Mouse (Mus musculus) gastrocnemius, adult 2 months (tissue): ENCODE data around the gene Reep6. TPM values are rescaled to one million over a fixed set of nuclear protein-coding genes. Genes with fewer than 3 reads are reported as not detected.

ENCODE experiments used
- DNase-seq: peaks from one replicate; pipeline ENCODE4 v3.0.0; 2022
- H3K27ac ChIP-seq: fragments of 200-600 bp; 2 replicates; pipeline ENCODE4 v1.8.1; 2022; ENCODE audit warnings: mild to moderate bottlenecking
- H3K4me3 ChIP-seq: fragments of 200-600 bp; 2 replicates; pipeline ENCODE4 v1.8.1; 2022; ENCODE audit warnings: mild to moderate bottlenecking, moderate library complexity
- CTCF ChIP-seq: fragments of 200-600 bp; IDR thresholded peaks from 2 replicates; pipeline ENCODE4 v1.8.1; 2022; ENCODE audit warnings: antibody characterized with exemption, mild to moderate bottlenecking, moderate library complexity
- intact Hi-C: fragments of 180-260 bp; cut with DNase I; formaldehyde crosslinking; loops from one replicate; pipeline ENCODE4 v1.15.1; 2025
- microRNA-seq: library from miRNA; unstranded; fragments of <30 nt; microRNA quantifications from one replicate; pipeline ENCODE4 v1.2.0, GENCODE M21; 2021
- total RNA-seq, 2 experiments: library from RNA; stranded (reverse); gene quantifications; 2 replicates each; pipeline ENCODE4 v1.2.3; 2021

Reep6 gene
- total RNA-seq, 2 experiments from 2014 or later = 1.5 to 2.5 TPM

DNA sequence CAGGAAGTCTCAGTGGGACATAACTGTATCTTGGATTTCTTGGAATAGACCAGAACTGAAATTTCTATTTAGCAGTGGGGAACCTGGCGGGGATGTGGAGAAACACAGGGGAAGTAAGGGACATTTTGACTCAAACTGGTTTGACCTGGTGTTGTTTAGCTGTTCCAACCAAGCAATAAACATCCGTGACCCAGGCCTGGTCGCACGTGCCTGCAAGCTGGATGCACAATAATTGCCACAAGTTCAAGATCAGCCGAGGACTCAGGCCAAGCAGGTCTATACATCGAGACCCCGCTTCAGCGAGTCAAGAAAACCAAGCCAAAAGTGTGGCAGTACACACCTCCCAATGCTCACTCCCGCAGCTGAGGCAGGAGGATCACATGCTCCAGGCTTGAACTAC is 42.2 kb downstream of the Reep6 start:
- TF ChIP-seq CTCF = no peak
- DNase-seq = no peak
- intact Hi-C loops = loop anchor here (10.0 kb wide), 1 partner anchor 133 kb away; no protein-coding TSS in a partner anchor
- Histone ChIP-seq H3K27ac (no peak overlapping the region), H3K4me3 (no peak overlapping the region)

DNA sequence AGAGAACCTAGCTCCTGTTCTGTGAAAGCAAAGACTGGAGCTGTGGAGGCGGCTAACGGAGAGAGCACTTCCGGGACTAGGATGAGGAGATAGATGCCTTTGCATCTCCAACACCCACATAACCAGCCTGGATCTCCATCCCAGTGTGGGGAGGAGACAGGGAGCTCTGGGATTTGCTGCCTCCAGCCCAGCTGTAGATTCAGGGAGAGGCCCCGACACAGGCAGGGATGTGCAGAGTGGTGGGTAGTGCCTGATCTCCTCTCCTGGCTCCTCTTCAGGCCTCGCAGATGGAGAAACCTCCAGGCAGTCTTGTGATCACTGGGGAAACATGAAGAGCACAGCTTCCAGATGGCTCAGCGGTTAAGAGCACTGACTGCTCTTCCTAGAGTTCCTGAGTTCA is 43.0 kb downstream of the Reep6 start:
- no peak overlapping the region for H3K4me3 ChIP-seq
- TF ChIP-seq CTCF = no peak
- intact Hi-C loops = loop anchor here (10.0 kb wide), 1 partner anchor 132 kb away; no protein-coding TSS in a partner anchor
- no peak for DNase-seq
- no peak overlapping the region for H3K27ac ChIP-seq

GRCm38 (mm10) chr10:80374063-80374462 is 44.3 kb downstream of the Reep6 start:
- peak; percentile 78 for DNase-seq
- no peak overlapping the region for H3K4me3 ChIP-seq
- no peak overlapping the region for H3K27ac ChIP-seq
- intact Hi-C loops = loop anchor here (1.0 to 10.0 kb wide), 3 partner anchors 24 to 131 kb away; partner anchors contain the start of gene Apc2
- peak; percentile 82 for TF ChIP-seq CTCF

GRCm38 (mm10) chr10:80376160-80376559 is 46.4 kb downstream of the Reep6 start:
- TF ChIP-seq CTCF = peak; percentile 95
- intact Hi-C loops = loop anchor here (5.0 to 10.0 kb wide), 2 partner anchors 34 to 129 kb away; no protein-coding TSS in a partner anchor
- DNase-seq = peak; percentile 94
- H3K4me3 ChIP-seq = no peak overlapping the region
- H3K27ac ChIP-seq = no peak overlapping the region

GRCm38 (mm10) chr10:80377716-80378115 is 48.0 kb downstream of the Reep6 start:
- intact Hi-C loops = loop anchor here (5.0 to 10.0 kb wide), 2 partner anchors 35 to 127 kb away; no protein-coding TSS in a partner anchor
- TF ChIP-seq CTCF = peak; percentile 71
- Histone ChIP-seq H3K27ac (no peak overlapping the region), H3K4me3 (no peak overlapping the region)
- no peak for DNase-seq

DNA sequence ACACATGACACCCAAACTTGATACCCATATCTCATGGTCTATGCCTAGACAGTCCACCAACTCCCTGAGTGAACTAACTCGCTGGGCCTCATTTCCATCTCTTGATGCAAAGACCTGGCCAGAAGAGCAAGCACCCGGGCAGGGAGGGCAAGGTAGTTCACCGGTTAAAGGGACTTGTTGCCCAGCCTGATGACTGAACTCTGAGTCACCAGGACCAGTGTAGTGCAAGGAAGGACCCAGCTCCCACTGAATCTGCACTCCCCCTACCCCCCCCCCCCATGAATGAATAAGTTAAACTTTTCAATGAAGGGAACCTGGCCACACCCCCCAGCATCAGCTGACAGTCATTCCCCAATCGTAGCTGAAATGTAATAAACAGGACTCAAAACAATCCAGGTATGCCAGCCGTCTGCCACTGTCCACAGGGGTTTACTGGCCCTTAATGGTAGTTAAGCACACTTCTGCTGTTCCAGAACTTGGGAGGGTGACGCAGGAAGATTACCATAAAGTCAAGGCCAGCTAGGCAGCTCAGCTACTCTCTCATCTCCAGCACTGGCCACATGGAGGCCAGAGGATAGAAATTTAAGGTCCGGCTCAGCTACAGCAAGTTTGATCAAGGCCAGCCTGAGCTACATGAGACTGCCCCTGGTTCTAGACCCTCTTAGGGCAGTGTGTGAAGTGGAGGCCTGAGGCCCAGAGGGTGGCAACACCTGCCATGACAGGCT is 53.0 kb downstream of the Reep6 start:
- Histone ChIP-seq H3K27ac (no peak overlapping the region), H3K4me3 (no peak overlapping the region)
- intact Hi-C loops = no loop called here
- DNase-seq = no peak
- no peak for TF ChIP-seq CTCF

DNA sequence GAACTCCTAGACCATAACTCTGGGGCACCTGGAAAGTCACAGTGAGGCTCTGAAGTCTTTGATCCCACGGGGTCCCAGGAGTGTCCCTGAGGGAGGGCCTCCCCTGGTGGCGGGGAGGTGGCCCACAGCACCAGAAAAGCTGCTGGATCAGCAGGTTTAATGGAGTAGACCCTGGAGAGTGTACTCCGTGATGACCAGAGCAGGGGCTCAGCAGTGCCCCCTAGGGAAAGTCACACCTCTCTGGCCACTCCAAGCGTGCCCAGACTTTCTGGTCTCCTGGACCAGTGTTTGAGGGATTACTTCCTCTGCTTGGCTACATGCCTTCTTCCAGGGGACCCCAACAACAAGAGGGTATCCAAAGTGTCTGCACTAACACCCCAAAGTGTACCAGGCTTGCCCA is 53.7 kb downstream of the Reep6 start:
- intact Hi-C loops = no loop called here
- no peak overlapping the region for H3K4me3 ChIP-seq
- TF ChIP-seq CTCF = peak; percentile 37; the same call in 1 of the 2 replicates
- H3K27ac ChIP-seq = no peak overlapping the region
- DNase-seq = no peak

- no peak overlapping the region for H3K4me3 ChIP-seq
- no peak overlapping the region for H3K27ac ChIP-seq
- no peak for TF ChIP-seq CTCF
- intact Hi-C loops = no loop called here
- DNase-seq = no peak
Measured at GRCm38 (mm10) chr10:80384115-80384639, 54.4 kb downstream of the Reep6 start.

DNA sequence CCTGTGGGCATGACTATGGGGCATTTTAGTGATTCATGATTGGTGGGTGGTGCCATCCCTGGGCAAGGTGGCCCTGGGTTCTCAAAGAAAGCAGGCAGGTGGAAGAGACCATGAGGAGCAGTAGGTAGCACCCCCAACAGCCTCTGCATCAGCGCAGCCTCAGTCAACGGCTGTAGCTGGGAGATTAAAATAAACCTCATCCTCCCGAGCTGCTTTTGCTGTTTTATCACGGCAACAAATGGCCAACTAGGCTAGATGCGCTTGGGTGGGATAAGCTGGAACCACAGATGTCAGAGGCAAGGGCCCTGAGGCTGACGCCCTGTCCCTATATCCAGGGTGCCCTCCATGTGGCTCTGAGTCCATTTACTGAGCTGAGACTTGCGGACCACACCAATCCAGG is 55.0 kb downstream of the Reep6 start:
- intact Hi-C loops = no loop called here

GRCm38 (mm10) chr10:80385310-80385709 is 55.6 kb downstream of the Reep6 start:
- no peak for DNase-seq
- H3K27ac ChIP-seq = no peak overlapping the region
- intact Hi-C loops = no loop called here
- TF ChIP-seq CTCF = no peak
- H3K4me3 ChIP-seq = peak overlapping the region; percentile 92

More for the DNA sequence above, 55.0 kb downstream of the Reep6 start:
- no peak for DNase-seq
- no peak for TF ChIP-seq CTCF
- no peak overlapping the region for H3K27ac ChIP-seq
- no peak overlapping the region for H3K4me3 ChIP-seq

Small RNA genes within 50 kb of the gene (microRNA-seq; reads per million reads assigned to microRNA genes)
- gene Gm22721 = not detected

Other genes starting within 250 kb of the Reep6 start
- 1 to 10 TPM; 6.2 to 7.1 TPM for gene Sbno2, start 224.4 kb upstream of the Reep6 start, total RNA-seq
- gene Stk11, start 214.2 kb upstream of the Reep6 start, total RNA-seq = 100 to 1,000 TPM; 144 to 153 TPM
- gene Atp5d, start 191.3 kb upstream of the Reep6 start, total RNA-seq = 100 to 1,000 TPM; 535 to 725 TPM
- 1 to 10 TPM; 1.8 to 2.3 TPM for gene Cbarp, start 189.1 kb upstream of the Reep6 start, total RNA-seq
- 10 to 100 TPM; 34.3 to 39.8 TPM for gene Midn, start 181.7 kb upstream of the Reep6 start, total RNA-seq
- gene Cirbp, start 164.0 kb upstream of the Reep6 start, total RNA-seq = 10 to 100 TPM; 22.1 to 30.7 TPM
- 1 to 10 TPM; 6.6 to 7.1 TPM for gene 1600002K03Rik, start 157.0 kb upstream of the Reep6 start, total RNA-seq
- under 1 TPM; 0.23 to 0.73 TPM for gene Efna2, start 150.5 kb upstream of the Reep6 start, total RNA-seq
- gene Mum1, start 103.5 kb upstream of the Reep6 start, total RNA-seq = 10 to 100 TPM; 12.2 to 19.2 TPM
- gene Ndufs7, start 80.8 kb upstream of the Reep6 start, total RNA-seq = 100 to 1,000 TPM; 496 to 663 TPM
- gene Gamt, start 68.9 kb upstream of the Reep6 start, total RNA-seq = 10 to 100 TPM; 14.0 to 28.5 TPM
- gene Dazap1, start 68.5 kb upstream of the Reep6 start, total RNA-seq = 10 to 100 TPM; 34.2 to 38.4 TPM
- 100 to 1,000 TPM; 634 to 773 TPM for gene Rps15, start 37.5 kb upstream of the Reep6 start, total RNA-seq
- under 1 TPM; 0.20 to 0.77 TPM for gene Apc2, start 34.0 kb upstream of the Reep6 start, total RNA-seq
- 1 to 10 TPM; 5.7 to 8.1 TPM for gene 2310011J03Rik, start 9.4 kb upstream of the Reep6 start, total RNA-seq
- gene Pcsk4, start 455 bp upstream of the Reep6 start, total RNA-seq = 1 to 10 TPM in 1 of 2 experiments, under 1 TPM in 1; 0.84 to 1.0 TPM
- gene Adamtsl5, start 18.5 kb downstream of the Reep6 start, total RNA-seq = 10 to 100 TPM; 26.2 to 43.3 TPM
- under 1 TPM; 0.10 to 0.45 TPM for gene Plk5, start 26.5 kb downstream of the Reep6 start, total RNA-seq
- 1 to 10 TPM; 4.7 to 5.1 TPM for gene Mex3d, start 57.7 kb downstream of the Reep6 start, total RNA-seq
- 100 to 1,000 TPM; 105 to 116 TPM for gene Mbd3, start 69.6 kb downstream of the Reep6 start, total RNA-seq
- 1,000 to 10,000 TPM in 1 of 2 experiments, 100 to 1,000 TPM in 1; 776 to 1,068 TPM for gene Uqcr11, start 76.9 kb downstream of the Reep6 start, total RNA-seq
- gene Tcf3, start 103.7 kb downstream of the Reep6 start, total RNA-seq = 10 to 100 TPM; 11.1 to 12.0 TPM
- not detected for gene Onecut3, start 164.9 kb downstream of the Reep6 start, total RNA-seq
- not detected for gene Atp8b3, start 209.2 kb downstream of the Reep6 start, total RNA-seq
- gene Rexo1, start 231.6 kb downstream of the Reep6 start, total RNA-seq = 10 to 100 TPM in 1 of 2 experiments, 1 to 10 TPM in 1; 9.8 to 10.4 TPM
- gene Klf16, start 247.4 kb downstream of the Reep6 start, total RNA-seq = 1 to 10 TPM in 1 of 2 experiments, under 1 TPM in 1; 0.92 to 1.9 TPM